Mouse (Mus musculus): Measurements from ENCODE around the gene Grap2.

The Grap2 gene

DNA sequence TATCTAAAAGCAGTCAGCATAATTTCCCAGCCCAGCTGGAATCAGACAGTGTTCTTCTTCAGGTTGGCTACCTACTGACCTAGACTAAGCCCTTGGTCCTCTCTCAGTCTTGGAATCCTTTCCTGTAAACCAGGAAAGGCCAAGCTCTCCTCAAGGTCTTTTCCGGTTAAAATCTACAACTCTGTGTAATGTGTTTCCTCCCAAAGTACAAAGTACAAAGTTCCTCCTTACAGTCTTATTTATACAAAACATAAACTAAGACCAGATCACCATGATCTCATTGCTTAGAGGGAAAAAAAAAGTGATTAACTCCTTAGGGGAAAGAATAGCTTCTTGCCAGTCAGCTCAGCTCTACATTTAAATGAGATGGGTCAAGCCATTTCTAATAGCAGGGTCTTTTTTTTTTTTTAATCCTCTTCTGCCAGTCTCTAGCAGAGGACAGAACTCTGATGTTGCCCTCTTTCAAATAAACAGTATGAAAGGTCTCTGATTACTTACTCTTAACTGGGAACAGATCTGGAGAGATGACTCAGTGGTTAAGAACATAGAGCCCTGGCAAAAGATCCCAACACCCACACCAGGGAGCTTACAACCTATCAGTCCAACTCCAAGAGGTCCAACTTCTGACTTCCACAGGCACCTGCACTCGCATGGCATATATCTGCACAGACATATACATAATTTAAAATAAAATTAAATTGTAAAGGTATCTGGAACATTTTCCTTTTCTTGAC is 69.5 kb downstream of the Grap2 start:
- no peak for DNase-seq

GRCm38 (mm10) chr15:80645006-80645797 is 72.8 kb downstream of the Grap2 start:
- DNase-seq, result no peak

GRCm38 (mm10) chr15:80648977-80649606 is 76.7 kb downstream of the Grap2 start:
- no peak for DNase-seq

GRCm38 (mm10) chr15:80650412-80650811 is 78.0 kb downstream of the Grap2 start:
- DNase-seq, result no peak

DNA sequence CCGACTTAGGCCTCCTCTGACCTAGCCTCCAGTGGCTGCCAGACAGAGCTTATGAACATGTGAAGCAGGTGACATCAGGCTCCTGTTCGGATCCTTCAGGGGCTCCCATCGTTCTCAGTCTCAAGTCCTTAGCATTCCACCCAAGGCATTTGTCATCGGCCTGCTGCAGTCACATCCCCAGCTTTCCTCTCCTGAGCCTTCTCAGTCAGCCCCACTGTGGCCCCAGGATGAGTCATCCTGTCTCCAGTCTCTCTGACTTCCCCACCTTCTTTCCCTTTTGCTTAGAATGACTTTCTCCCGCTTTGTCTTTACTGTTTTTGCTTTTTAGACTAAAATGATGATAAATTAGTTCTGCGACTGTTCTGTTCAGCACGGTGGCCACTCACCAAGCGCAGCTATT is 81.5 kb downstream of the Grap2 start:
- no peak for DNase-seq

DNA sequence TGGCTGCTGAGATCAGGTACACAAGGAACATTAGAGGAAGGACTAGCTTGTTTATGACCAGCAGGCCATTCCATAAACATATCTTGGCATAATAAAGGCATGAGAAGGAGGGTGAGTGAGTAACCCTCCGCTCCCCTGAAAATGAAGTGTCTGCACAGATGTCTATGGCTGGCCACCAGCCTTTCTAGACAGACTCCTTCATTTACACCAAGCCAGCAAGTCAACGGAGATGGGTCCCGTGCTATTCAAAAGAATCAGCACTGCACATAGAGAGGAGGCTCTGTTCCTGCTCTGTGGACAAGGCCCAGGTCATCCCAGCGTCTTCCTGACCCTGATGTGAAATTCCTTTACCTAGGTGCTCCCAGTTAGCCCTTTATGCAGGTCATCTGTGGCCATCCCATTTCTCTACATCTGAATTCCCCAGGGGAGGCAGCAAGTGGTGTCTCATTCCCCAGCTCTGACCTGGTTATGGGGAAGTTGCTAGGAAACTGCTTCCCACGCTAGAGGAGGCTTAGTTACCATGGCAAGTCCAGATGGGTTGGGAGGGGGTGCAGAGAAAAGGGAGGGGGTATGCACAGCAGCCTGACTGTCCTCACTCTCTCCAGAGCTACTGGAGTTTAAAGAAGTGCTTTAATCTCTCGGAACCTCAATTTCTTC is 86.5 kb downstream of the Grap2 start:
- no peak for DNase-seq

DNA sequence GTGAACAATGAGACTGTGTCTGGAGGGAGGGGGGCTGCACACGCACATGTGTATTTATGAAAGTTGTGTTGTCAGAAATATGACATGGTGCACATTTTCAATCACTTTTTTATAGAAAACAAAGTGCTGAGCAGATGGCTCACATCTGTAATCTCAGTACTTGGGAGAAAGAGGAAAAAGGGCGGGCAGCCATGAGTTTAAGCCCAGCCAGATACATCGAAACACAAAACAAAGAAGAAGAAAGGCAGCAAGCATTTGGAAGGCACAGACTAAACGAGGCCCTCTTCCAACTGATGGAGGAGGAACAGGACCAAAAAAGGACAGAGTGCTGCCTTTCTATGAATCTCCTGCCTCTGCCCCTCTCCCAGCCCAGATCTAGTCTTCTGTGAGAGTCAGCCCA is 88.6 kb downstream of the Grap2 start:
- DNase-seq, result no peak

- no peak for DNase-seq
Measured at GRCm38 (mm10) chr15:80664444-80664843, 92.0 kb downstream of the Grap2 start.

DNA sequence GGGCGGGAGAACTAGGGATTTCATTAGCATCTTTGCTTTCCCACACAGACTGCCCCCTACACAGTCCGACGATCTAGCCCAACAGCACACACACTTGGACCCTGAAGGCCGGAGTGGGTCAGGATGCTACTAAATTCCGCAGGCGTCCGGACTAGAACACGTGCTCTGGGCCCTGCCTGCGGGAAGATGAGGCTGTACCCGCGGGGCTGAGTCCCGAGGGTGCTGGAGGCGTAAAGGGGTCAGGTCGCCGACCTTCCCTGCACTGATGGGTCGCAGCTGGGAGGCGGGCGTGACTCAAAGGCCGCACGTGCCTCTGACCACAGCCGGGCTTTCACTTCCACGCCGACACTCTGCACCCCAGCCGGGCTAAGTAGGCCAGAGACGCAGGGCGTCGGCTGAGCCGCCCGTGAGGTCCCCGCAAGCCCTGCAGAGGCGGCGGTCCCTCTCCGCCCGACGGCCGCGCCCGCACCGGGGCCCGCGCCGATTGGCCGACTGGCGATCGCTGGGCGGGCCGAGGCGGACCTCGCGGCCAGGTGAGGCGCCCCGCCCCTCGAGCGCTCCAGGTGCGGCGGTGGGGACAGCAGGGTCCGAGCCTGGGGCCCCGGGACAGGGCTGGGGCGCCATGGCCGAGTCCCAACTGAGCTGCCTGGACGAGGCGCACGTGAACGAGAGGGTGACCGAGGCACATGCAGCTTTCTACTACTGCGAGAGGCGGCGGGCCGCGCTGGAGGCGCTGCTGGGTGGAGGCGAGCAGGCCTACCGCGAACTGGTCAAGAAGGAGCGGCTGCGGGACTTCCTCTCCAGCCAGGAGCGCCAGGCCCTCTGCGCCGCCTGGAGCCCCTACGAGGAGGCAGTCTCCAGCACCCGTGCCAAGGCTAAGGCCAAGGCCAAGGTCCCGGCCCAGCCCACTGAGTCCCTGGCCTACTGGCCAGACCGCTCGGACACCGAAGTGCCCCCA is 99.2 kb downstream of the Grap2 start, which contains the start of gene Fam83f:
TSS of gene Fam83f (plus strand) at position 553 of the 958 bp plus-strand sequence.
- DNase-seq, result peak; percentile 59

GRCm38 (mm10) chr15:80672810-80673209 is 100.4 kb downstream of the Grap2 start:
- no peak for DNase-seq

GRCm38 (mm10) chr15:80673337-80674095 is 101.1 kb downstream of the Grap2 start:
- DNase-seq, result no peak

- no peak for DNase-seq
Measured at GRCm38 (mm10) chr15:80674700-80675099, 102.3 kb downstream of the Grap2 start.

GRCm38 (mm10) chr15:80679515-80680215 is 107.3 kb downstream of the Grap2 start:
- peak; percentile 78 for DNase-seq

DNA sequence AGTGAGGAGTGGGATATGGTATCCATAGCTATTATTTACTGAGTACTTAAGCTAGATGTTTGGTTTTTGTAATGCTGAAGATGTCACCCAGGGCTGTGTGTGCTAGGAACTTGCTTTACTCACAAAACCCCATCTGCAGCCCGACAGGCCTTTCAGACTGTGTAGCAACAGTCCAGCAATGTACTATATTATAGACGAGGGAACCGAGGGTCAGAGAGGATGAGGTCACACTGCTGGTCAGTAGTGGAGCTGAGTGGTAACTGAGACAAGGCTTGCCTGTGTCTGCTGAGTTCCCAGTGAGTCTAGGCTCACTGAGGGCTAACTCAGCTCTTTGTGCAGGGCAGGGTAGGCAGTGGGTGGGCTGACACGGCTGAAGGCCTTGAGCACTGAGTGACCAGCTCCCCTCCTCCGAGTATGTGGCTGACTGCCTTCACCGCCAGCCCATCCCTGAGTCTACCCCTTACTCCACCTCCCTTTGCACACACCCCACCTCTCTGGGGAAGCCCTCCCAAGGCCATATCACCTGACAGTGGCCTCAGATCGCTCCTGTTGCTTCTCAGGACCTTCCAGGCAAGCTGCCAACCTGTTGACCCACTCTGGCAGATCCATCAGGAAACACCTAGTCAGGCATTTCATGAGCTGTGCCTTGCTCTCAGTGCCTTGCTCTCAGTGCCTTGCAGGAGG is 108.1 kb downstream of the Grap2 start:
- peak; percentile 84 for DNase-seq

- no peak for DNase-seq
Measured at GRCm38 (mm10) chr15:80681466-80681881, 109.1 kb downstream of the Grap2 start.

DNA sequence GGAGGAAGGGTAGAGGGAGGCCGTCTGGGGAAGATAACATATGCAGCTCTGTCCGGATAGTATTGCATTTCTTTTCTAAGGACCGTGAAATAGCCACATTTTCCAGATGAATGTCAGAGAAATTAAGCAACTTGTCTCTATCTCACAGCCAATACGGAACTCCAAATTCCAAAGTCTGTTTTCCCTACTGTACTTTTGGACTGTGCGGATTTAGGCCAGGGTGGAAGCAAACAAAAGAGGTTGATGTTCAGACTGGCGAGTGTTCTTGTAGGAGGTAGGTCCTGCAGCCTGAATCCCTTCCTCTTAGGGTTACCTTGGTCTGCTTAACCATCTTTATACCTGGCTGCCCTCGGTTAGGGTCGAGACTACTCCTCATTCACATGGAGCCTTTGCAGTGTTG is 109.9 kb downstream of the Grap2 start:
- DNase-seq, result peak; percentile 57

- DNase-seq, result peak; percentile 67
Measured at GRCm38 (mm10) chr15:80683151-80683550, 110.8 kb downstream of the Grap2 start.

- DNase-seq, result no peak
Measured at GRCm38 (mm10) chr15:80683990-80684389, 111.6 kb downstream of the Grap2 start.

GRCm38 (mm10) chr15:80684786-80685602 is 112.6 kb downstream of the Grap2 start:
- DNase-seq, result no peak
